Mouse (Mus musculus) testis, adult 2 months (tissue): Measurements from ENCODE around the gene Apobec1.

Experiments
- CTCF ChIP-seq: fragments of 200-500 bp; IDR thresholded peaks from 2 replicates; pipeline ENCODE4 v1.5.1; 2012; ENCODE audit warnings: low read depth, mild to moderate bottlenecking, inconsistent platforms, low read length, moderate library complexity; ENCODE audit not compliant: control insufficient read depth, insufficient read depth, insufficient replicate concordance
- POLR2A ChIP-seq: fragments of 200-500 bp; IDR thresholded peaks from 2 replicates; pipeline ENCODE4 v1.6.1; 2012; ENCODE audit warnings: low read depth, mild to moderate bottlenecking, inconsistent platforms, low read length, moderate library complexity; ENCODE audit not compliant: control insufficient read depth

- no peak for TF ChIP-seq CTCF
- TF ChIP-seq POLR2A: no peak
These were observed 2.1 kb downstream of the Apobec1 start for GRCm38 (mm10) chr6:122600066-122600646.
